Mouse (Mus musculus): ENCODE measurements at regions not wholly inside any gene's neighbourhood (a gene's known extent, or its start where the extent isn't known, plus 50 kb on each side); places are given as distances from the start of the nearest gene placed in this dataset.

DNA sequence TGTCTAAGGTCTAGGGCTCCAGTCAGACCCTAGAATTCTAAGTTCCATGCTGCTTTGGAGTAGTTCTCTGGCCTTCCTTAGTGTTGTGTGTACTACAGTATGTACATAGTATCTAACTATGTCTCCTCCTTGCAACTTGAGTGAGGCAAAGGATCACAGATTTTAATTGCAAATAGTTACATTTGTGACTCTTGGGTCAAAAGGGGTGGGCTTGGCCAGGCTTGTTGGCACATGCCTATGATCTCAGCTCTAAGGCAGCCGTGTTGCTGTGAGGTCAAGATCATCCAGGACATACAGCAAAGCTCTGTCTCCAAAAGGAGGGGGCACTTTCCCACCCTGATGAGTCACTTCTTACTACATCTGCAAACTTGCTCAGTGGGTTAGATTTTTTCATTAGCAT, 89.8 kb upstream of the Cpm start:
- no peak for DNase-seq

DNA sequence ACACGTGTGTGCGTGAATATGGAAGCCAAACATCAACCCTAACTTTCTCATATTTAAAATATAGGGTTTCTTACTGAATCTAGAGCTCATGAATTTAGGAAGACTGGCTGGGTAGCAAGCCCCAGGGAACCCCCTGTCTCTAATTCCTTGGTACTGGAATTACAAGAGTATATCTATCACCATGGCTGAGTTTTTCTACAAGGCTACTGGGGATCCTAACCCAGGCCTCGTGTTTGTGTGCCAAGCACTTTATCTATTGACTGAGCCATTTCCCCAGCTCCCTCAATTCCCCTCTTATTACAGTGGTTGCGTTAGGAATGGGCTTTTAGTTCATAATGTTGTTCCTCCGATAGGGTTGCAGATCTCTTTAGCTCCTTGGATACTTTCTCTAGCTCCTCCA, 90.6 kb upstream of the Cpm start:
- no peak for DNase-seq

DNA sequence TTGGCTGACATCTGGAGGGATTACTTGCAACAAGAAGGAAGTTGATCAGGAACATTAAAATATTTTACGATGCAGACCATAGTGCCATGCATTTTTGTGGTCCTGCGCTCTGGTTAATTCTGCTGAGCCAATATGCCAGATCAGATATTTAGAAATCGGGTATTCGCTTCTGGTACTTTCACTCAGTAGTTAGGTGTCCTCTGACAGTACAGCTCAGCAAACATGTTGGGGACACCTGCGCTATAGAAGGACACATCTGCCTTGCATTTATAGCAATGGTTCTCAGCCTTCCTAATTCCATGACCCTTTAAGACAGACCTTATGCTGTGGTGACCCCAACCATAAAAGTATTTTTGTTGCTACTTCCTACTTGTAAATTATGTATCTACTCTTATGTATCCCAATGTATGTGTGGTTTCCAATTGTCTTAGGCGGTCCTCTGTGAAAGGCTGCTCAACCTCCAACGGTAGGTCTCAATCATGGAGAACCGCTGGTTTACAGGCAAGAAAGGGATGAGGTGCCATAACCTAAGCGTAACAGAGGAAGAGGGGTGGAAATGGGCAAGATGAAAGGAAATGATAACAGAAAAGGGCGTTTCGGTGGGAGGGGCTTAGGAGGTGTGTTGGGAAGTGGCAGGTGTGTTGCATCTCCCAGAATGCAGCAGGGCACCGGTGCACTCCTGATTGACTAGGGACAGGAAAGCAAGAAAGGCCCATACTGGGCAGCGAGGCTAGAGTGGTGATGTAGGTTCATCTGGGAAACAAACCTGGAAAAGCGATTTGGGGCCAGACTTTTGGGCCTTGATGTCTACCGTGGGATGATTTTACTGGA, 92.3 kb upstream of the Cpm start:
- no peak for DNase-seq

GRCm38 (mm10) chr10:117535843-117536242, 93.5 kb upstream of the Cpm start:
- no peak for DNase-seq

DNA sequence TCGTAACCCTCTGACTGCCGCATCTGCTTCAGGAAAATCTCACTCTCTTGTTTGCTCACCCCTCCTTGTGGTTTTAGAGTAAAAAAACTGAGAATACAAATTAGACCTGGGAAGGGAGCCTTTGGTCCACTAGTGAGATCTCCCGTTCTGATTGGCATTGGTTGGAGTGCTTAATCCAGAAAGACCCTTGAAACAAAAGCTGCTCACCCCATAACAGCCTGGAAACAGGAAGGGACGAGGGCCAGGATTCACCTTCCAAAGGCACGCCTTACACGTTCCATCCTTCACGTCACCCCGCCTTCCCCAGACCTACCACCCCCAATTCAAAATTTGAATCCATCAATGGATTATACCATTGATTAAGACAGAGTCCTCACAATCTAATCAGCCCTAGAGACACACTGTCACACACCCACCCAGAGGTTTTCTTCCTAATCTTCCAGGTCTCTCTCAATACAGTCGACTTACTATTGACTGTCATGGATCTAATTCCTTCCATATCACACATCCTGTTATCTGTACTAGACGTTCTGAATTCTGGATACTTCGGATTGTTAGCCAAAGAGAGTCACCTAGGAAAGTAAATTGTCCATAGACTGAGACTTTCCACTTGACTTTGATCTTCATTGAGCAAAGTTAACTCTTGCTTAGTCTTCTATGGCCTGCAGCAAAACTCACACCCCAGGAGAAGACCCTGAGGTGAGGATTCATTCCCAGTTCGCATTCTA, 94.1 kb upstream of the Cpm start:
- DNase-seq, result no peak

- DNase-seq, result no peak
These were observed 94.8 kb upstream of the Cpm start for GRCm38 (mm10) chr10:117534478-117534877.

DNA sequence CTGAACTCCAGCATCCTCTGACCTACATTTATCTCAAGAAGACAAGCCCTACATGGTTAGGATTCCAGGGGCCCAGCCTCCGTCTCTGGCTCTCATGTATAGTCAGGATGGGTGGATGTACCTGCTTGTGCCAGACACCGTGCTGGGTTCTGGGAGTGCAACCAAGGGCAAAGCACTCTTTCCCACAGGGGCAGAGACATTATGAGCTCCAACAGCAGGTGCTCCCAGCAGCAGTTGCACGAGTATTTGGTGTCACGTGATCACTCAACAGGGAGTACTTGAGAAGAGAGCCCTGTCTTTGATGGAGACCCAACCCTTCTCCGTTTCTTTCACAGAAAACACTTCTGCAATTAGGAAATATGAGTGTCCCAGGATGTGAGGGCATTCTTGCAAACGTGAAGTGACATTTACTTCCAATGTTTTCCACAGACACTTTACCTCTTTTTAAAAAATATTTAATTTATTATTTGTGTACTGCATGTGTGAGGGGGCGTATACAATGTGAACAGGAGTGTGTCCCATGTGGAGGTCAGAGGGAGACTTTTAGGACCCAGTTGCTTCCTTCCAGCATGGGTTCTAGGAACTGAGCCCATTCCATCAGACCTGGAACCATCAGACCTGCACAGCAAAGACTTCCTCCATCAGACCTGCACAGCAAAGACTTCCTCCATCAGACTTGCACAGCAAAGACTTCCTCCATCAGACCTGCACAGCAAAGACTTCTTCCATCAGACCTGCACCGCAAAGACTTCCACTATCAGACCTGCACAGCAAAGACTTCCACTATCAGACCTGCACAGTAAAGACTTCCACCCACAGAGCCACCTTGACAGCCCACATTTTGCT, 95.5 kb upstream of the Cpm start:
- no peak for DNase-seq

DNA sequence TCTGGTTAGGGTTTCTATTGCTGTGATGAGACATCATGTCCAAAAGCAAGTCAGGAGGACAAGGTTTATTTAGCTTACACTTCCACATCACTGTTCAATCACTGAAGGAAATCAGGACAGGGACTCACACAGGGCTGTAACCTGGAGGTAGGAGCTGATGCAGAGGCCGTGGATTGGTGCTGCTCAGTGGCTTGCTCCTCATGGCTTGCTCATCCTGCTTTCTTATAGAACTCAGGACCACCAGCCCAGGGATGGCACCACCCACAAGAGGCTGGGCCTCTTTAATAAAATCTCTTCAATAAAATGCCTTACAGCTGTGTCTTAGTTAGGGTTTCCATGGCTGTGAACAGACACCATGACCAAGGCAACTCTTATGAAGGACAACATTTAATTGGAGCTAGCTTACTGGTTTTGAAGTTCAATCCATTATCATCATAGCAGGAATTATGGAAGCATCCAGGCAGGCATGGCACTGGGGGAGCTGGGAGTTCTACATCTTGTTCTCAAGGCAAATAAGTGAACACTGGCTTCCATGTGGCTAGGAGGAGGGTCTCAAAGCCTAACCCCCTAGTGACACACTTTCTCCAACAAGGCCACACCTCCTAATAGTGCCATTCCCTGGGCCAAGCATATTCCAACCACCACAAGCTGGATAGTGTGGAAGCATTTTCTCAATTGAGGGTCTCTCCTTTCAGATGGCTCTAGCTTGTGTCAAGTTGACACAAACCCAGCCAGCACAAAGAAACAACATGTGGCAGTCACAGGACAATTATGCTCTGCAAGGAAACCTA, 96.4 kb upstream of the Cpm start:
- no peak for DNase-seq

DNA sequence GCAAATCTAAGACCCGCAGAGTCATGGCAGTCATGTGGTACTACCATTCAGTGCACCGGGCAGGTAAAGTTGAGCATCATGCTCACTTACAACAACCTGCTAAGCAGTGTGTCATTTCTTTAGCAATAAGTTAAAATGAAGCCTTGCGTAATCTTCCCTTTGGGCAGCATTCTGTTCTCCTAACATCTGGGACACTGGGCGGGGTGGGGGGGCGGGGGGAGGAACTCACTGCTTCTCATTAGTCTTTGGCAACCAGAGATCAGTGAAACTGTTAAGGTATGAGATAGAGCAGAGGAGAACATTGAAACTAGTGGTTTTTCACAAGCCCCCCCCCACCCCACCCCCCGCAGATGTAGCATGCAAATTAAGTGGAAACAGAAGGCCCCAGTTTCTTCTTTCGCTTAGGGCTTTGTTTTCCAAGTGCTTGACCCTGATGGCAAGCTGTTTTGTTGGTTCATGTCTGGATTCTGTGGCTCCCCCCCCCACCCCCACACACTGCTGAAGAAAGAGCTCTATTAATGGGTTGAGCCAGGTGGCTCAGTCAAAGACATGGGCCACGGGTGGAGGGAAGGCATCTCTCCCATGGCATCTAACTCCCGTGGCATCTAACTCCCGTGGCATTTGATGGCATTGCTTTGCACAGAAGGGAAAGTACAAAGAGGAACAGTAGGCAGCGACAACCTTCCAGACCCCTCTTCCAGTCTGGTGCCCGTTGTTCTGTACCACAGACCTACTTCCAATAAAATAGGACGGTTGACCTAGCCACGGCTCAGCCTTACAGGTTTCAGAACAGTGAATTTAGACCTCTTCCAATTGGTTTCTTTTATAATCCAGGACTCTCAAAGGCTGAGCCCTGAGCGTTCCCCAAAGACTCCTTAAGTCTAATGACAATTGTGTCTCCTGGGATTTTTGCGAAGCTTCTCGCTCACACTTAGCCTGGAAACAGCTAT, 97.2 kb upstream of the Cpm start:
- DNase-seq, result no peak

DNA sequence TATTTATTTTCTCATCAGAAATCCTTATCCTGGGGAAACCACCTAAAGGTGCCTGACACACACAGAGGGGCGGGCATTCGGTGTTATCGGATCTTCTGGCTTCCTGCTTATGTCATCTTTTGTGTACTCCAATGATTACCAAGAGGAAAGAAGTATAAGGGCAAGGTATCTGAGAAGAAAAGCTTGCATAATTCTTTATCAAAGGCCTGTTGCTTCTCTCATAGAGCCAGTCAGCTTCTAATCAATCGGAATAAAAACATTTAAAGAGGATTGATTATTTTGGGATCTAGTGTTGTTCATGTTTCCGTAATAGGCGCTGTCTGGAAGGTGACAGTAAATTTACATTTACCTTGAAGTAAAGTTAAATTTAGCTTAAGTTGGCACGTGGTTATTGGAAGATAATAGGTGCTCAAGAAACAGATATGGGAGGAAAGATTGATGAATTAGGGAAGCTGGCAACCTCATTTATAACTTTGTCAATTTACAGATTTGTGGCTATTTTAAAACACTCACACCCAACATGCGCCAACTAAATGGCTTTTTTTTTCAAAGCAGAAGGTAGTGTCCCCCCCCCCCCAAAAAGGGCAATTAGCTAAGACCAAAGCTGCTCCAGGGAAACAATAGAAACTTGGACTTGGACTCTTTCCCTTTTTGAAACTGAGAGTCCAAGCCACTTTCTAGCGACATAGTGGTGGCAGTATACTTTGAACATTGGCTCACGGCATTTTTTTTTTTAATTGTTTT, 98.3 kb upstream of the Cpm start:
- DNase-seq, result no peak

DNA sequence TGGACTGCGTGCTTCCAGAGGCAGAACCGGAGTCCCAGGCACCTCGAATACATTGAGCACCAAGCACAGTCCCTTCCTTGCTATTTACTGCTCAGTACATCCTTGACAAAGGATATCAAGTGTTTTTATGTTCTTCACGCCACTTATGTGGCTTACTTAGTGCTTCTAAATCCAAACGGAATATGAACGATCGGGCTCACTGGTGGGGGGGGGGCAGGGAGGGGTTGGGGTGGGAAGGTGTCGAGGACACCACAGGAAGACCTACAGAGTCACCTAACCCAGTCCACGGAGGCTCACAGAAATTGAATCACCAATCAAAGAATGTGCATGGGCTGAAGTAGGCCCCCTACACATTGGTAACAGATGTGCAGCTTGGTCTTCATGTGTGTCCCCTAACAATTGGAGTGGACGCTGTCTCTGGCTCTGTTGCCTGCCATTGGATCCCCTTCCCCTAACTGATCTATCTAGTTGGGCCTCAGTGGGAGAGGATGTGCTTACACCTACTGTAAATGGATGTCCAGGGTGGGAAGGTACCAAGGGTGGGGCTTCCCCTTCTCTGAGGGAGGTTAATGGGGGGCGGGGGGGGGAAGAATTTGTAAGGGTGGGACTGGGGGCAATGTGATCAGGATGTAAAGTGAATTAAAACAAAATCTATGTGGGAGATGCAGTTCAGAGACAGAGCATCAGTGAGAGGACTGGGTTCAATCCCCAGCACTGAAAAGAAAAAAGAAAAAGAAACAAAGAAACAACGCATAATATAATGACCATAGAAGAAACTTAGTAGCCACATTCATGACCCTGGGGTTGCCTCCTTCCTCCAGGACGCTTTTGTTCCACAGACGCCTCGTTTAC, 99.1 kb upstream of the Cpm start:
- DNase-seq, result no peak

- no peak for DNase-seq
These were observed 99.9 kb upstream of the Cpm start for GRCm38 (mm10) chr10:117529269-117530006.

DNA sequence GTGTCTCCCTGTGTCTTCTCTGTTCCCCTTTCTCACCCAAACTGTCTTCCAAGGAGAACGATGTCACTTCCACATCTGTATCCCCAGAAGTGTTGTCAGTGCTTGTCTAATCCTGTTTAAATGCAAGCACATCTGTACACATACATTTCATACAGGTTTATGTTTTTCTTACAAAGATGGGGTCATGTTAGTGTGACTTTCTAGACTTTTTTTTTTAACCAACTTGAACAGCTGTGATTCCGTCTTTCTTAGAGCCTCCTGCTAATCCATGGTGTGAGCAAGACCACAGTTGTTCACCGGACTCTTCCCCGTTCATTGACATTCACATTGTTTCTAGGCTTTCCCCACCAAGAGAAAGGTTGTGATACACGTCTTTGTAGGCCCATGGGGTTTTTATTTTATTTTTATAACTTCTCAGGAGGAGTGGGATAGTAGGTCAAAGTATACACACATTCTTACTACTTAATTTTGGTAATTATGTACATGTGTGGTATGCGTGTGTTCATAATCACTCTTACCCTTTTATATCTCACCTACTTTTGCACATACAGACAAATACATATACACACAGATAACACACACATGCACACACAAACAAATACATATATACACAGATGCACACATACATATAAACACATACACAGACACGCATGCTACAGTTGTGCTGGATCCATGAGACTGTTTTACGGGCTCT, 100.6 kb upstream of the Cpm start:
- no peak for DNase-seq

GRCm38 (mm10) chr10:117527979-117528378, 101.3 kb upstream of the Cpm start:
- DNase-seq, result no peak

DNA sequence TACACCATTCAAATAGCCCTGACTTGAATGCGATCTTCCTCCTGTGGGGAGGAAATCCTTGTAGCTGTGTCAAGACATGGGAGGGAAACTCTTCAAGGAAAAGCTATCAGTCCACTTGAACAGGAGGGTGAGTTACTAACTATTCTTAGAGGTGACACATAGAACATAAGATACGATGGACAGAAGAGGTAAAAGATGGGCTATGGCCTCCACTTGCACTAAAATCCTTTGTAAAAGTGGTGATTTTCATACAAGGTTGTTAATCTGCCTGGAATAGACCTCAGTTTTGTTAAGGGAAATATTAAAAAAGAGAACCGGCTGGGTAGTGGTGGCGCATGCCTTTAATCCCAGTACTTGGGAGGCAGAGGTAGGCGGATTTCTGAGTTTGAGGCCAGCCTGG, 102.1 kb upstream of the Cpm start:
- DNase-seq, result no peak

DNA sequence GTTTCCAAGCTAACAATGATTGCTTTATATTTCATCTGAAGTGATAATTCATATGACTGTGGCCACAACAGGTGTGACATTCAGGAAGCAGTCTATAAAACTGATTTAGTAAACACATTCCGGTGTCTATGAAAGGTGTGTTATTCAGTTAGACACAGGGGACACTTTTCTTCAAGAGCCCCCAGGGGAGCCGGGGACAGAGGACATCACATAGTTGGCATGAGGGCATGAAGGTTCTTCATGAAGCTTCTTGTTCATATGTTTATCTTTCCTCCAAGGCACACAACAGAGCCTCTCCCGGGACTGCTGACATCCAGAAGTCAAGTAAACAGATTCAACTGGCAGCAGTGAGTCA, 102.5 kb upstream of the Cpm start:
- DNase-seq, result no peak

DNA sequence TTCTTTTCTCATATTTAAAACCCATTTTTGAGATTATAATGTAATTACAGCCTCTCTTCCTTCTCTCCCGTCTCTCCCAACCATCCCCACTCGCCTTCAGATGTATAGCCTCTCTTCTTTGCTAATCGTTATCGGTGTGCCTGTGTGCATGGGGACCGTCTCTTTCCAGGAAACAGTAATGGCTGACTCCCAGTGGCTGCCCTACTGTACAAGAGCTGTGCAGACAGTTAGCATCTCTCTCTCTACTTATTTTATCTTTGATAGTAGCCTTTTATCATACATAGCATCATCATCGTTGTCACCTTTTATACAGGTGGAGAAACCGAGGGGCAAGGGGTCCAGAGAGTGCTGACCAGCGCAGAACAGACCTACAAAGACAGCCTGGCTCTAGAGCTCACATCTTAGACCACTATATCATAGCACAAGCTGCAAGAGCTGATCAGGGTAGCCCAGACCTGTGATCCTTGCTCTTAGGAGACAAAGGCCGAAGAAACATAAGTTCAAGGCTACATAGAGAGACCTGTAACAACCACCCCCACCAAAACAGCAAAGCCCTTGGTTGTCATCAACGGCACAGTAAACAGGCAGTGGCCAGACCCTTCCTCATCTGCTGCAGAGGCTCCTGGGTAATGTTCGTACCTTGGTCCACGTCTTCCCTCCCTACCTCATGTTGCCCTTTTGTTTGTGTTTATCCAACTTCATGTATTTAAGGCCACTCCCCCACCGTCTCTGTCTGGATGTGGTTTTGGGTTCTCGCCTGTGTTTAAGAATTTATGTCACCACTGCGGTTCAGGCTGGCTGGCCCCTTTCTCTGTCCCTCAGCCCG, 103.1 kb upstream of the Cpm start:
- DNase-seq, result no peak

- DNase-seq, result no peak
These were observed 103.7 kb upstream of the Cpm start for GRCm38 (mm10) chr10:117525608-117526007.

Measured in kidney, adult 11 months (tissue).